Mouse (Mus musculus) heart, postnatal 0 days (tissue): ENCODE results near the gene Magi1.

Source experiments
- CTCF ChIP-seq: IDR thresholded peaks from 2 replicates; pipeline ENCODE4 v1.5.1; 2016; ENCODE audit warnings: antibody characterized with exemption, control low read depth, low read depth
- EP300 ChIP-seq: IDR thresholded peaks from 2 replicates; pipeline ENCODE4 v1.6.1; 2016; ENCODE audit warnings: antibody characterized with exemption, low read depth

GRCm38 (mm10) chr6:93819888-93820287, 463.8 kb downstream of the Magi1 start:
- TF ChIP-seq CTCF, result no peak
- no peak for TF ChIP-seq EP300
